Mouse (Mus musculus): ENCODE measurements around the gene Snx6. TPM values are rescaled to one million over a fixed set of nuclear protein-coding genes. Genes with fewer than 3 reads are reported as not detected.
"Not testable (repeated sequence)": the region's sequence is repeated elsewhere in the genome, so short reads cannot be mapped to it uniquely, and the experiment has no call there.

Gene Snx6
- total and polyA plus RNA-seq, 3 experiments: 33.7 to 42.4 TPM; not detected in 1

DNA sequence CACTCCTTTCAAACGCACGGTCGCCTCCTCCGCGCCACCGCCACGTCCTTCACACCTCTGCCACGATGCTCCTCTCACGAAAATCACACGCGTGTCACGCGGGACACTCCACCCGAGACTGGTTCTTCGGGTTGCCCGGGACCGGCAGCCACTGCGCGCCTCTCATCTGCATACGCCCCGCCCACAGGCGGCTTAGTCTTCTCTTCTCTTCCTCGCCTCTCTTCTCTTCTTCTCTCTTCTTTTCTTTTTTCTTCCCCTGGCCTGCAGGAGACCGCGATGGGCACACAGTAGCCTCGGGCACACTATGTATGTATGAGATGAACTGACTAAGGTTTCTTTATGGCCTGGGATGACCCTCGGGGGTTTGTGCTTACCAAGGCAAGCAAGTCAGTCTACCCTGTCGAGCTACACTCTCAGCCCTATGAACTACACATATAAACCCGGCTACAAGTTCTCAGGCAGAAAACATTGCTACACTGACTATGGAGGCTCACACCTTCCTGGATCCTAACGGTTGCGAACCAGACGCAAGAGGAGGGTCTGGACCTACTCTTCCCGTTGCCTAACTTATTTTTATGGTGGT, 56.8 kb downstream of the Snx6 start:
- H3K36me3 ChIP-seq (ENCODE audit: control insufficient read depth in 1 of 2, insufficient read depth in 2 of 2, low read length in 2 of 2); H3K27me3 ChIP-seq (ENCODE audit: control insufficient read depth in 1 of 2, insufficient read depth in 2 of 2, low read length in 2 of 2); H3K4me1 ChIP-seq (ENCODE audit: control insufficient read depth in 1 of 2, insufficient read depth in 2 of 2, low read length in 2 of 2); H3K9me3 ChIP-seq (replicated peaks; ENCODE audit: insufficient read depth, low read length); DNase-seq (ENCODE audit: low read depth, low spot score); H3K79me2 ChIP-seq (ENCODE audit: control insufficient read depth, insufficient read depth, low read length, poor library complexity): not testable (repeated sequence)
- Histone ChIP-seq H3K9ac (ENCODE audit: control insufficient read depth, low read depth, low read length, poor library complexity, severe bottlenecking) (peak overlapping the region; percentile 63), H3K27ac (ENCODE audit: control insufficient read depth, low read depth, low read length) (peak overlapping the region; percentile 74), H3K4me3 (ENCODE audit: control insufficient read depth in 1 of 2, insufficient read depth in 1 of 2, low read depth in 2 of 2, low read length in 2 of 2) (peak overlapping the region; percentile 46 to 47)
- TF ChIP-seq ETS1 (IDR thresholded peaks at IDR 0.05; ENCODE audit: low read depth, low read length): 0 out of 2 replicates have a peak, but pooled peaks have one; percentile 13

DNA sequence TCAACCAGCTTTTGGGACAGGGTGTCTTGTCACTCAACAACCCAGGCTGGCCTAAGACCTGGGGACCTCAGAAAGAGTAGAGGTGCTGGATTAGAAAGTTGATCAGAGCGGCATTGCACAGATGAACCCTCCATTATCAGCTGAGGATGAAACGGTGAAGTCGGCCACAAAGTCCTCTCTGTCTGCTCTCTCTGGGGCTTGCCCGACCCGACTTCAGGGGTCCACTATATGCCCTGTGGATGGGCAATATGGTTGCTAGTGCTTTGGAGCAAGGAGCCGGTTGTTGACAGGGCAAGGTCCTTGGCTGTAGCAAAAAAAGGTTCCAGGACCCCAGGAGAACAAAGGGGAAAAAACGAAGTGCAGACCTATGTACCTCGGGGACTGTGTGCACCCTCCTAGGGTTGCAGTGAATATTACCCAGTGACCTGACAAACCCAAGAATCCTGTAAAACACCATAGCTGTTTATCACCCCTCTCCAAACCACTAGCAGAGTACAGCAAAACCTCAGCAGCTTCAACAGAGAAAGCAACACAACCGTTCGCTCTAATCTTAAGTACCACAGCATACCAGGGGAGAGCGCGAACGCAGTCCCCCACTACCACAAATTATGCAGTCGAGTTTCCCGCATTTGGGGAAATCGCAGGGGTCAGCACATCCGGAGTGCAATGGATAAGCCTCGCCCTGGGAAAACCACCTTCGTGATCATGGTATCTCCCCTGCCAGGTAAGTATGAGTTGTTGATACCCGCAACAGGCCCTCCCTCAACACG, 57.4 kb downstream of the Snx6 start:
- not testable (repeated sequence) for H3K27me3 ChIP-seq (ENCODE audit: control insufficient read depth in 1 of 2, insufficient read depth in 2 of 2, low read length in 2 of 2); DNase-seq (ENCODE audit: low read depth, low spot score); H3K4me1 ChIP-seq (ENCODE audit: control insufficient read depth in 1 of 2, insufficient read depth in 2 of 2, low read length in 2 of 2); H3K27ac ChIP-seq (ENCODE audit: control insufficient read depth, low read depth, low read length); H3K4me3 ChIP-seq (ENCODE audit: control insufficient read depth in 1 of 2, insufficient read depth in 1 of 2, low read depth in 2 of 2, low read length in 2 of 2); H3K9ac ChIP-seq (ENCODE audit: control insufficient read depth, low read depth, low read length, poor library complexity, severe bottlenecking); H3K36me3 ChIP-seq (ENCODE audit: control insufficient read depth in 1 of 2, insufficient read depth in 2 of 2, low read length in 2 of 2); H3K9me3 ChIP-seq (replicated peaks; ENCODE audit: insufficient read depth, low read length); H3K79me2 ChIP-seq (ENCODE audit: control insufficient read depth, insufficient read depth, low read length, poor library complexity)

GRCm38 (mm10) chr12:54734307-54735131, 61.0 kb downstream of the Snx6 start:
- H3K27me3 ChIP-seq (ENCODE audit: control insufficient read depth in 1 of 2, insufficient read depth in 2 of 2, low read length in 2 of 2); H3K36me3 ChIP-seq (ENCODE audit: control insufficient read depth in 1 of 2, insufficient read depth in 2 of 2, low read length in 2 of 2); H3K27ac ChIP-seq (ENCODE audit: control insufficient read depth, low read depth, low read length); H3K9ac ChIP-seq (ENCODE audit: control insufficient read depth, low read depth, low read length, poor library complexity, severe bottlenecking); H3K4me3 ChIP-seq (ENCODE audit: control insufficient read depth in 1 of 2, insufficient read depth in 1 of 2, low read depth in 2 of 2, low read length in 2 of 2); DNase-seq (ENCODE audit: low read depth, low spot score); H3K9me3 ChIP-seq (replicated peaks; ENCODE audit: insufficient read depth, low read length); H3K4me1 ChIP-seq (ENCODE audit: control insufficient read depth in 1 of 2, insufficient read depth in 2 of 2, low read length in 2 of 2); H3K79me2 ChIP-seq (ENCODE audit: control insufficient read depth, insufficient read depth, low read length, poor library complexity): not testable (repeated sequence)

- not testable (repeated sequence) for H3K27ac ChIP-seq (ENCODE audit: control insufficient read depth, low read depth, low read length); H3K9ac ChIP-seq (ENCODE audit: control insufficient read depth, low read depth, low read length, poor library complexity, severe bottlenecking); DNase-seq (ENCODE audit: low read depth, low spot score); H3K4me1 ChIP-seq (ENCODE audit: control insufficient read depth in 1 of 2, insufficient read depth in 2 of 2, low read length in 2 of 2); H3K79me2 ChIP-seq (ENCODE audit: control insufficient read depth, insufficient read depth, low read length, poor library complexity); H3K4me3 ChIP-seq (ENCODE audit: control insufficient read depth in 1 of 2, insufficient read depth in 1 of 2, low read depth in 2 of 2, low read length in 2 of 2); H3K27me3 ChIP-seq (ENCODE audit: control insufficient read depth in 1 of 2, insufficient read depth in 2 of 2, low read length in 2 of 2); H3K9me3 ChIP-seq (replicated peaks; ENCODE audit: insufficient read depth, low read length); H3K36me3 ChIP-seq (ENCODE audit: control insufficient read depth in 1 of 2, insufficient read depth in 2 of 2, low read length in 2 of 2)
These were observed 66.1 kb downstream of the Snx6 start for GRCm38 (mm10) chr12:54729140-54730059.

GRCm38 (mm10) chr12:54718871-54719786, 76.4 kb downstream of the Snx6 start:
- H3K36me3 ChIP-seq (ENCODE audit: control insufficient read depth in 1 of 2, insufficient read depth in 2 of 2, low read length in 2 of 2); H3K27me3 ChIP-seq (ENCODE audit: control insufficient read depth in 1 of 2, insufficient read depth in 2 of 2, low read length in 2 of 2); H3K9me3 ChIP-seq (replicated peaks; ENCODE audit: insufficient read depth, low read length); H3K27ac ChIP-seq (ENCODE audit: control insufficient read depth, low read depth, low read length); H3K4me1 ChIP-seq (ENCODE audit: control insufficient read depth in 1 of 2, insufficient read depth in 2 of 2, low read length in 2 of 2); DNase-seq (ENCODE audit: low read depth, low spot score); H3K4me3 ChIP-seq (ENCODE audit: control insufficient read depth in 1 of 2, insufficient read depth in 1 of 2, low read depth in 2 of 2, low read length in 2 of 2); H3K79me2 ChIP-seq (ENCODE audit: control insufficient read depth, insufficient read depth, low read length, poor library complexity); H3K9ac ChIP-seq (ENCODE audit: control insufficient read depth, low read depth, low read length, poor library complexity, severe bottlenecking): not testable (repeated sequence)

GRCm38 (mm10) chr12:54717516-54717915, 78.0 kb downstream of the Snx6 start:
- H3K4me1 ChIP-seq (ENCODE audit: control insufficient read depth in 1 of 2, insufficient read depth in 2 of 2, low read length in 2 of 2); H3K27ac ChIP-seq (ENCODE audit: control insufficient read depth, low read depth, low read length); H3K9ac ChIP-seq (ENCODE audit: control insufficient read depth, low read depth, low read length, poor library complexity, severe bottlenecking); H3K4me3 ChIP-seq (ENCODE audit: control insufficient read depth in 1 of 2, insufficient read depth in 1 of 2, low read depth in 2 of 2, low read length in 2 of 2); H3K27me3 ChIP-seq (ENCODE audit: control insufficient read depth in 1 of 2, insufficient read depth in 2 of 2, low read length in 2 of 2); H3K79me2 ChIP-seq (ENCODE audit: control insufficient read depth, insufficient read depth, low read length, poor library complexity); H3K9me3 ChIP-seq (replicated peaks; ENCODE audit: insufficient read depth, low read length); H3K36me3 ChIP-seq (ENCODE audit: control insufficient read depth in 1 of 2, insufficient read depth in 2 of 2, low read length in 2 of 2); DNase-seq (ENCODE audit: low read depth, low spot score): not testable (repeated sequence)

Measured in MEL (cell line).